Mouse (Mus musculus) spleen, embryonic (tissue): ENCODE measurements around the gene Atp6v0b.

Source experiments
- CTCF ChIA-PET: fragments of 350-600 bp; sonication (Branson Sonifier 250); formaldehyde crosslinking; loops from one replicate; lab custom pipeline; 2022; lab: Charles Lee

The Atp6v0b gene

DNA sequence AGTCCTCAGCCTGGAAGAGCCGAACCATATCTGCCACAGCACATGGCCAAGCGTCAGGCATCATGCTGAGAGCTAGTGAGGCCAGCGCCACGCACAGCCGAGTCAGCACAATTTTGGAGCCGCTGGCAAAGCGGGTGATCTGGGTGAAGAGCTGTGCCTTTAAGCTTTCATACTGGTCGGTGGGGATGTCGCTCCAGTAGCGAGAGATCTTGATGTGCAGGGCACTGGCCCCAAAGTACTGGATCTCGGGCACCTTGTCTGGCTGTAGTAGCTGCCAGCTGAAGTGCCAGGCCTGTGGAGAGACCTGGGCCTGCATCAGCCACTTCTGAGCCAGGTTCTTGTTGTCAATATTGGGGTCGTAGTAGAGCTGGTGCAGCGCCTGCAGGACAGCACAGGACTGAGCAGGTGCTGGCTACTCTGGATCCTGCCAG, 25.0 kb upstream of the Atp6v0b start:
- CTCF ChIA-PET: no interaction called here

DNA sequence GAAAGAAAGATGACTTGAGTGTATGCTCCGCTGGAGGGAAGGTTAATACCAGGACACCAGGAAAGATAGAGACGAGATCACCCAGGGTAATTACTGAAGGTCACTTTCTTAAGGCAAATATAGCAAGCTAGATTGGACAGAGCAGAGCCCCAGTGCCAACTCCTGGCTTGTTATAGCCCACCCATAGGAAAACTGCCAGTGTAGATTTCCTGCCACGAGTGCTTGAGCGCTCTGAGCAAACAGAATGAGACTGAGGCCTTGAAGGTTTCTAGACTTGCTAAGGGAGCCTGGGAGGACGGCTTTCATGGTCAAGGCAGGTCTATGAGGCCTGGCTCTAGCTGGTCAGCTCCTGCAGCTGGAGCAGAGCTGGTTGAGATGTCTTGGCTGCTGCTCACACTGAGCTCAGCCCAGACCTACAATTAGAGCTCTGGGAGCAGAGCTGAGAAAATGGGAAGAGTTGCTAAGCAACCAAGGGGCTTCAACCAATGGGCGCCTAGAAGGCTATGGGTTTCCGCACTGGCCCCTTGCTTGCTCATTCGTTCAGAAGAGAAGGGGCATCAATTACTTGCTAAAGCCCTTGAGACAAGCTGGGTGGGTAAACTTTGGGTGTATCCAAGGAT, 21.8 kb upstream of the Atp6v0b start:
- CTCF ChIA-PET: no interaction called here

GRCm38 (mm10) chr4:117906196-117906595, 19.1 kb upstream of the Atp6v0b start:
- CTCF ChIA-PET: no interaction called here

DNA sequence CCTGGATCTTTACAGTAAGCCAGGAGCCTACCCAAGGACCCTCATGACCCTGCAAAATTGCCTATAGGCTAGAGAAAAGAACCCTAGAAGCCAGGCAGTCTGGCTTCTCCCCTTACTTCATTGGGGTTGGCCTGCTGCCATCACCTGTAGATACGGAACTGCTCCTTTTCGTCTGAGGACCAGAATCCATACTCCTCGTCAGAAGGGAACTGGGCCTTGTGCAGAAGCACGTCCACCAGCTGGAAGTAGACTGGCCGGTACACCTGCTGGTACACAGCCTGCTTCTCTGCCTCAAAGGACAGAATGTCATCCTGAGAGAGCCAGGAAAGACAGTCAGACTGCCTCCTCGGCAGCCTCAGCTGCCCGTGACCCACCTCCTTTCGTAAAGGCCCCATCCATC, 17.6 kb upstream of the Atp6v0b start:
- CTCF ChIA-PET: no interaction called here

DNA sequence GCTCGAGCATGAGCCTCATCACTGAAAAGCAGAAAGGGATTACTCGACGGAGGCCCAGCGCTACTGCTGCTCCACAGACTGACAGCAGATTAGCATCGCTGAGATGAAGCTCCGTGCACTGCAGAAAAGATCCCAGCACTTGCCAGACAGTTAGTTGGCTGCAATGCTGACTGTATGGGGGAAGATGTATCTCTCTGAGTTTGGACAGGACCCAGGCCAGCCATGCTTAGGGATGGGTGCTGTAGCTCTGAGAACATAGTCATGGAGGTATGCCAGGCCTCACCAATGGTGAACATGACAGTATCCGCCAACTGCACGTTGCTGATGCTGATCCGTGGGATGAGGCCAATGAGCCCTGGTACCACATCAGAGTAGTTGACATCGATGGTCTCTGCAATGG, 17.0 kb upstream of the Atp6v0b start:
- CTCF ChIA-PET: interaction anchor here (0.8 kb wide), 1 partner anchor 10 kb away, joined by 3 read pairs; the partner anchor contains the start of gene Ipo13

- CTCF ChIA-PET: no interaction called here
These were observed 11.0 kb upstream of the Atp6v0b start for GRCm38 (mm10) chr4:117898111-117898510.

DNA sequence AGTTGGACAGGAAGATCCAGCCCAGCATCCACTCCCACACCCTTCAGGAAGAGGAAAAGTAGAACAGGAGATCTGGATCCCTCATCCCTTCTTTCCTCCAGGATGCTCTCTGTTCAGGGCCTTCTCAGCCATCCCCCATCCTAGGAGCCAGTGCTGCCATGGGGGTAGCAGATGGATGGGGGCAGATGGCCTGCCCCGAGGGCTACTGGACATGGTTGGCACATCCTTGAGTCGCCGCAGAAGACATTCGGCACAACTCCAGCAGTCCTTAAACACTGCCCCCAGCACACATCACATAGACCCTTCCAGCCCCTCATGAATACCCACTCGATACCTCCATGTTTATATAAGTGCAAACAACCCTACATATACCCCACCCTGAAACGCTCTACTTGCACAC, 8.9 kb upstream of the Atp6v0b start:
- CTCF ChIA-PET: no interaction called here

DNA sequence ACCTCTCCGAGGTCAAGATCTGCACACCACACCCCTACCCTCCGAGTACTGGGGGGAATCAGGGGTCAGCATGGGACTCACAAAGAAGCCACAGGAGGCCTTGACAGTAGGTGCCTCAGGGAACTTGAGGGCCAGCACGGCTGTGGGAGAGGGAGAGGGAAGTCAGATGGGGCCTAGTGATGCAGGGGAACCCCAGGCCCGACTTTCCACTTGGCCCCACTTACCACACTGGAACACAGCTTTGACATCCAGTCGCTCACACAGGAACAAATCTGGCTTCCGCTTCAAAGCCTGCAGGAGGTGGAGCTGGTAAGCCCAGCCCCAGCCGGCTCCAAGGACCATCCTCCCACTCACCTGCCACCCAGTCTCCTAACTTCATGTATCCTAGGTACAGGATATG, 8.2 kb upstream of the Atp6v0b start:
- CTCF ChIA-PET: no interaction called here

- CTCF ChIA-PET: no interaction called here
These were observed 7.5 kb upstream of the Atp6v0b start for GRCm38 (mm10) chr4:117894601-117895000.

- CTCF ChIA-PET: no interaction called here
These were observed 6.2 kb upstream of the Atp6v0b start for GRCm38 (mm10) chr4:117893376-117893775.

DNA sequence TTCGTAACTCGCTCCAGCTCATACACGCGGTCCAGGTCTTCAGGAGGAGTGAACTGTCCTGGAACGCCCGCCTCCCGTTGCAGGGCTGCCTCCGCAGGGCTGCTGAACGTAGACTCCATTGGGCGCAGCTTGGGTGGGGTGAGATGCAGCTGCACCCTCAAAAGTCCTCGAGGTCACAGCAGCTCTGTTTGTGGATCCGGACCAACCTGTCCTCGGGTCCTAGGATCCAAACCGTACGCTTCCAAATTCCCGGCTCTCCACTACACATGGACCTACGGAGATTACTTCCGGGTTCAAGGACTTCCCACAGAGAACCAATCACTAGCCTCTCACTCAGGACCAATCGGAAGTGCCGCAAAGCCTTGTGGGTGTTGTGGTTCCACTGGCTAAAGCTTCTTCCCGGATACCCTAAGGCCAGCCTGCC, 4.6 kb upstream of the Atp6v0b start, which contains the start of gene Dph2:
Gene Dph2 (minus strand): TSS at position 295 of the 424 bp plus-strand sequence.
- CTCF ChIA-PET: no interaction called here

DNA sequence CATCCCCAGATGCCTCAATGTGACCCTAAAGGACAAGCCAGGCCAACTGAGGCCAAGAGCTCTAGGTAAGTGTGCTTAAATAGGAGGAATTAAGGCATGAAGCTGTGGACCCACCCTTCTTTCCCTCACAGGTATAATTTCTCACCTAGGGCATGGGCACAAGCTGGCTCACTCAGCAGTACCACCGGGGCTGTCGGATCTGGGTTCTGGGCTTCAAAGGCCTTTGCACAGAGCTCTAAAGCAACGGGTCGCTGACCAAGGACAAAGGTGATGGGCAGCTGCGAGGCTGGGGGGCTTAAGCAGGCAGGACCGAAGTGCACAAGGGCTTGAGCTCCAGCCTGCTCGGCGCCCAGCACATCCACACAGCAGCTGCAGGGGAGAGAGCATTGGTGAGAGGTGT, 3.6 kb upstream of the Atp6v0b start:
- CTCF ChIA-PET: no interaction called here

- CTCF ChIA-PET: no interaction called here
These were observed 2.9 kb upstream of the Atp6v0b start for GRCm38 (mm10) chr4:117890031-117890430.

- CTCF ChIA-PET: no interaction called here
These were observed 2.3 kb upstream of the Atp6v0b start for GRCm38 (mm10) chr4:117889471-117889870.

- CTCF ChIA-PET: no interaction called here
These were observed 787 bp upstream of the Atp6v0b start for GRCm38 (mm10) chr4:117887920-117888319.

- CTCF ChIA-PET: no interaction called here
These were observed 489 bp downstream of the Atp6v0b start for GRCm38 (mm10) chr4:117886644-117887043.

- CTCF ChIA-PET: no interaction called here
These were observed 1.1 kb downstream of the Atp6v0b start for GRCm38 (mm10) chr4:117885994-117886393.

DNA sequence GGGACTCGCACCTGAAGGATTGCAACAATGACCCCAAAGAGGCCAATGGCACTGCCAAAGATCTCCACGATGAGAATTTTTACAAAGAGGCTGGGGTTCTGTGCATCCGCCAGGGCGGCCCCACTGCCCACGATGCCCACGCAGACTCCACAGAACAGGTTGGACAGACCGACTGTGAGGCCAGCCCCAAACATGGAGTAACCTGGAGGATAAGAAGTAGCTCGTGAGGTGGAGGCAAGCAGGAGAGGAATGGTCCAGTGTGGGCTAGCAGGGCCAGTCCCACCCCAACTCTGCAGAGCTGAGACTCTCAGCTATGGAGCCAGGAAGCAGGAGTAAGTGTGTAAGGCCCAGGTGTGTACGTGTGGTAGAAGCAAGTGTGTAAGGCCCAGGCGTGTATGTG, 2.0 kb downstream of the Atp6v0b start:
- CTCF ChIA-PET: no interaction called here

GRCm38 (mm10) chr4:117884146-117884545, 3.0 kb downstream of the Atp6v0b start:
- CTCF ChIA-PET: no interaction called here

DNA sequence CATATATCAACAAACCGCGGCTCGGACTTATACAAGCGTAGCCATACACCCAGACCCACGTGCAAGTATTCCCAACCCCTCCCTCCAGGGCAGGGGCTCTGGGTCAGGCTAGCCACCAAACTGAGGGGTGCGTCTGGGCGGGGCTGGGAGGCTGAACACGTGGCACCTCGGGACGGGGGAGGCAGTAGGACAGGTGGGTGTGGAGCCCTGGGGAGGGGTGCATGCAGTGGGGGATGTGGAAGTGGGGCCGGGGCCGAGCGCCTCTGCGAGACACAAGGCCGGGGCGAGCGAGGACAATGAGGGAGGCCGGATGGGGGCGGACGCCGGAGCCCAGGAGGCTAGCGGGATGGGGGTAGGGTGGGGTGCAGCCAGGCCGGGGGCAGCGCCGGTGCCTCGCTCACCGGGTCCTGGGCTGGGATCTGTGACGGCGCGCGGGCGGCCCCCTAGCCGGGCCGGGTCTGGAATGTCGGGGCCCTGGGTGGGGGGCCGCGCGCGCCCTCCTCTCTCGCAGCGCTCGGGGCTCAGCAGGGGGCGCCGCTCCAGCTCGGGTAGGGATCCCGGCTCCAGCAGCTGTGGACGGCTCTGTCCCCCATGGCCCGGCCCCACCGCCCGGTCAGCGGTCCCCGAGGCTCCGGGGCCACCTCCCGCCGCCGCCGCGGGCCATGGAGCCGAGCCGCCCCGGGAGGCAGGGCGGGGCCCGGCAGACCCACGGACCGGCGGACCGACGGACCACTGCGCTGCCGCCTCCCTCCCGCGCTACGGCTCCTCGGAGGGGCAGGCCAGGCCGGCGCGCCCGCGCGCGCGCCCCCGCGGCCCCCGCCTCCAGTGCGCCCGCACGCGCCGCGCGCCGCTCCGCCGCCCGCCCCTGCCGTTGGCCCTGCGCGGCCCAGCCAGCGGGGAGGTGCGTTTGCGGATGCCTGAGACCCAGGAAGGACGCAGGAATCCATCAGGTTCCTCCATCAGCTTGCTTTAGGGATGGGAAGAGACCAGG, 4.1 kb downstream of the Atp6v0b start, which contains the start of gene B4galt2:
Gene B4galt2 (minus strand): TSS at position 787 of the 991 bp plus-strand sequence.
- CTCF ChIA-PET: no interaction called here

- CTCF ChIA-PET: no interaction called here
These were observed 8.4 kb downstream of the Atp6v0b start for GRCm38 (mm10) chr4:117878703-117879102.

DNA sequence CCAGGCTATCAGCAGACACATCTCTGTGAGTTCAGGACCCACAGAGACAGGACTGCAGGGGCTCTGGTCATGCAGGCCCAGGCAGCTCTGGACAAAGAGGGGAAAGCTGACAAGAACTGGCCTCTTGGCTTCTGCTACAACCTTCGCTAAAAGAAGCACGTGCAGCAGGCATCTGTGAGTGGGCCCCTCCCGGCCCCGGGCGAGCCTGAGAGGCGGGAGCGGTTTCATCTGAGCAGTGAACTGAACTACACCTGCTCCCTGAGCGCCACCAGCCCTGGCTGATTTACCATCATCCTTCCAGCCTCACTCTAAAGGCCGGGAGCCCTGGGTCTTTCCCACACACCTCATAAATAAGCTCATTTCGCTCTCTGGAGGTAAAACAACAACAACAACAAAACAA, 8.8 kb downstream of the Atp6v0b start:
- CTCF ChIA-PET: no interaction called here

- CTCF ChIA-PET: no interaction called here
These were observed 13.5 kb downstream of the Atp6v0b start for GRCm38 (mm10) chr4:117873615-117874014.
